Mouse (Mus musculus) lung, embryonic 16.5 days (tissue): Measurements from ENCODE around the gene Cracr2b. TPM values are rescaled to one million over a fixed set of nuclear protein-coding genes. Genes with fewer than 3 reads are reported as not detected.

Source experiments
- ATAC-seq: fragments of 200-750 bp; cut with Nextera tagmentation; 2 replicates; pipeline ENCODE4 v1.8.0; 2017; ENCODE audit warnings: low read depth, mild to moderate bottlenecking, moderate library complexity
- H3K27ac ChIP-seq: fragments of 300-500 bp; sonication (generic); 2 replicates; pipeline ENCODE4 v1.5.1; 2014; ENCODE audit warnings: mild to moderate bottlenecking, control low read depth, low read length
- H3K27me3 ChIP-seq: fragments of 300-500 bp; sonication (generic); 2 replicates; pipeline ENCODE4 v1.6.1; 2014; ENCODE audit warnings: low read depth, low read length, mixed read lengths; ENCODE audit not compliant: control insufficient read depth, insufficient read depth
- H3K36me3 ChIP-seq: fragments of 300-500 bp; sonication (generic); 2 replicates; pipeline ENCODE4 v1.6.1; 2014; ENCODE audit warnings: low read length; ENCODE audit not compliant: control insufficient read depth, insufficient read depth
- H3K4me1 ChIP-seq: fragments of 300-500 bp; sonication (generic); replicated peaks from 2 replicates; pipeline ENCODE4 v1.6.1; 2014; ENCODE audit warnings: low read length, mixed read lengths; ENCODE audit not compliant: control insufficient read depth, insufficient read depth
- H3K4me2 ChIP-seq: fragments of 300-500 bp; sonication (generic); 2 replicates; pipeline ENCODE4 v1.6.1; 2014; ENCODE audit warnings: low read depth, low read length, control low read depth
- H3K4me3 ChIP-seq: fragments of 300-500 bp; sonication (generic); 2 replicates; pipeline ENCODE4 v1.5.1; 2014; ENCODE audit warnings: mild to moderate bottlenecking, low read length, control low read depth
- H3K9ac ChIP-seq: fragments of 300-500 bp; sonication (generic); 2 replicates; pipeline ENCODE4 v1.6.1; 2014; ENCODE audit warnings: low read length, control low read depth
- H3K9me3 ChIP-seq: fragments of 300-500 bp; sonication (generic); 2 replicates; pipeline ENCODE4 v1.6.1; 2016; ENCODE audit warnings: low read length; ENCODE audit not compliant: control insufficient read depth
- WGBS: fragments of 180-500 bp; shearing (Covaris S2); extraction: QIAGEN DNeasy Blood & Tissue Kit; methylation state at CpG from one replicate; pipeline ENCODE4 v1.1.7; 2014; 5-methylcytosine and 5-hydroxymethylcytosine counted together
- polyA plus RNA-seq: library from polyadenylated mRNA; unstranded; fragments of >200 nt; fragmentation: Nextera tagmentation; extraction: Ambion mirVana; gene quantifications from 2 replicates; pipeline ENCODE4 v1.2.1, GENCODE M21; 2015

Cracr2b gene
- polyA plus RNA-seq, 1 experiment from 2014 or later, result 39.3 TPM

- Histone ChIP-seq H3K9ac (no peak overlapping the region), H3K4me1 (peaks cover 24% of the 10 kb centered on the region), H3K27ac (no peak overlapping the region), H3K36me3 (peaks cover 12% of the 10 kb centered on the region), H3K27me3 (no peaks in the 10 kb centered on the region), H3K4me3 (no peak overlapping the region), H3K4me2 (no peak overlapping the region), H3K9me3 (no peaks in the 10 kb centered on the region)
- ATAC-seq, result no peak
- WGBS, result 87% methylated on average over 6 of the region's 6 CpGs
These were observed 28.0 kb upstream of the Cracr2b start for GRCm38 (mm10) chr7:141432741-141433516.

- Histone ChIP-seq H3K9ac (peak overlapping the region; percentile 54), H3K4me1 (peaks cover 24% of the 10 kb centered on the region), H3K9me3 (no peaks in the 10 kb centered on the region), H3K4me3 (peak overlapping the region; percentile 53), H3K4me2 (peak overlapping the region; percentile 64), H3K27ac (no peak overlapping the region), H3K27me3 (no peaks in the 10 kb centered on the region), H3K36me3 (peaks cover 12% of the 10 kb centered on the region)
- ATAC-seq, result no peak
- WGBS, result 71% methylated on average over 15 of the region's 15 CpGs
These were observed 27.1 kb upstream of the Cracr2b start for GRCm38 (mm10) chr7:141433517-141434400.

GRCm38 (mm10) chr7:141434464-141434863 is 26.4 kb upstream of the Cracr2b start:
- no peak for ATAC-seq
- peak overlapping the region; percentile 53 for H3K4me3 ChIP-seq
- H3K27me3 ChIP-seq, result no peaks in the 10 kb centered on the region
- H3K4me1 ChIP-seq, result peaks cover 20% of the 10 kb centered on the region
- 15% methylated on average over 8 of the region's 8 CpGs for WGBS
- H3K27ac ChIP-seq, result no peak overlapping the region
- H3K36me3 ChIP-seq, result peaks cover 12% of the 10 kb centered on the region
- H3K9me3 ChIP-seq, result no peaks in the 10 kb centered on the region
- peak overlapping the region; percentile 54 for H3K9ac ChIP-seq
- peak overlapping the region; percentile 64 for H3K4me2 ChIP-seq

- peaks cover 19% of the 10 kb centered on the region for H3K4me1 ChIP-seq
- H3K9ac ChIP-seq, result peak overlapping the region; percentile 58
- H3K27me3 ChIP-seq, result no peaks in the 10 kb centered on the region
- peak overlapping the region; percentile 53 for H3K4me3 ChIP-seq
- 3% methylated on average over 17 of the region's 17 CpGs for WGBS
- peak overlapping the region; percentile 64 for H3K4me2 ChIP-seq
- peaks cover 14% of the 10 kb centered on the region for H3K36me3 ChIP-seq
- no peak overlapping the region for H3K27ac ChIP-seq
- ATAC-seq, result peak; percentile 39
- no peaks in the 10 kb centered on the region for H3K9me3 ChIP-seq
These were observed 25.6 kb upstream of the Cracr2b start for GRCm38 (mm10) chr7:141435129-141435855.

- Histone ChIP-seq H3K27me3 (no peaks in the 10 kb centered on the region), H3K9me3 (no peaks in the 10 kb centered on the region), H3K4me2 (no peak overlapping the region; the same call in 1 of the 2 replicates), H3K27ac (no peak overlapping the region), H3K36me3 (peaks cover 12% of the 10 kb centered on the region), H3K4me3 (no peak overlapping the region), H3K9ac (no peak overlapping the region), H3K4me1 (peaks cover 25% of the 10 kb centered on the region)
- 75% methylated on average over 9 of the region's 9 CpGs for WGBS
- ATAC-seq, result no peak
These were observed 24.9 kb upstream of the Cracr2b start for GRCm38 (mm10) chr7:141435856-141436522.

- peak overlapping the region; percentile 81 for H3K9ac ChIP-seq
- no peak overlapping the region for H3K27ac ChIP-seq
- peak overlapping the region; percentile 72 for H3K4me3 ChIP-seq
- peaks cover 9% of the 10 kb centered on the region for H3K36me3 ChIP-seq
- WGBS, result 47% methylated on average over 2 of the region's 2 CpGs
- ATAC-seq, result no peak
- H3K4me1 ChIP-seq, result peaks cover 27% of the 10 kb centered on the region
- peak overlapping the region; percentile 97 for H3K4me2 ChIP-seq
- H3K27me3 ChIP-seq, result no peaks in the 10 kb centered on the region
- H3K9me3 ChIP-seq, result no peaks in the 10 kb centered on the region
These were observed 24.4 kb upstream of the Cracr2b start for GRCm38 (mm10) chr7:141436523-141436892.

- Histone ChIP-seq H3K36me3 (peaks cover 7% of the 10 kb centered on the region; the same call in 1 of the 2 replicates), H3K4me3 (peak within 1 kb of the TSS; percentile 72), H3K27me3 (no peaks in the 10 kb centered on the region), H3K4me2 (peak within 1 kb of the TSS; percentile 97), H3K4me1 (peaks cover 32% of the 10 kb centered on the region), H3K9ac (peak within 1 kb of the TSS; percentile 81), H3K27ac (peak within 1 kb of the TSS; percentile 24; the same call in 1 of the 2 replicates), H3K9me3 (no peaks in the 10 kb centered on the region)
- 6% methylated on average over 53 of the region's 53 CpGs for WGBS
- ATAC-seq, result peak; percentile 80
These were observed 23.4 kb upstream of the Cracr2b start, which contains the start of gene Slc25a22 for GRCm38 (mm10) chr7:141437178-141438120. Slc25a22 (minus strand) TSS chr7:141437892.
